Mouse (Mus musculus): ENCODE results near the gene Minpp1.
A peak's percentile ranks its signal among the peaks of the same experiment; 100 is the strongest.

The Minpp1 gene

DNA sequence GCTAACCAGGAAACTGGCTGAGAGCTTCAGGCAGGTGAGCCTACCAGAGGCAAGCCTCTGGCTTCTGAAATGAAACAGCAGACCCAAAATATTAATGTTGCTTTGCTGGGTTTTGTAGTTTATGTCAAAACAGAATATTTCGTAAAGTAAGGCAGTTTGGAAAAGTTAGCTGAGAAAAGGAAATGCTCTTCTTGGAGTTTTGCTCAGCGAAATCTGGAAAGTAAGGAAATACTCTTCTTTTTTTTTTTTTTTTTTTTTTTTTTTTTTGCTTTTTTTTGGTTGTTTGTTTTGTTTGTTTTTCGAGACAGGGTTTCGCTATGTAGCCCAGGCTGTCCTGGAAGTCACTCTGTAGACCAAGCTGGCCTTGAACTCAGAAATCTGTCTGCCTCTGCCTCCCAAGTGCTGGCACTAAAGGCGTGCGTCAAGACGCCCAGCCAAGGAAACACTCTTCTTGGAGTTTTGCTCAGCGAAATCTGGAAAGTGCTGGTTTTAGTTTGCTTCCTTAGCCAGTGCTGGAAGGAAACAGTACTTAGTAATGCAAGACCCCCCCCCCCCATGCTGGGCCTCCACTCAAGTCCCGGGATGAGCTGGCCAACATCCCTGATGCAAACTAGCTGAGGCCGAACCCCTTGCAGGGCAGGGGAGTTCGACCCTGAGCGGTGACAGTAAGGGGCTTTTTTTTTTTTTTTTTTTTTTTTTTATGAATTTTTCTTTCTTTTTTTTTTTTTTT, 3.8 kb downstream of the Minpp1 start:
- DNase-seq = no peak

DNA sequence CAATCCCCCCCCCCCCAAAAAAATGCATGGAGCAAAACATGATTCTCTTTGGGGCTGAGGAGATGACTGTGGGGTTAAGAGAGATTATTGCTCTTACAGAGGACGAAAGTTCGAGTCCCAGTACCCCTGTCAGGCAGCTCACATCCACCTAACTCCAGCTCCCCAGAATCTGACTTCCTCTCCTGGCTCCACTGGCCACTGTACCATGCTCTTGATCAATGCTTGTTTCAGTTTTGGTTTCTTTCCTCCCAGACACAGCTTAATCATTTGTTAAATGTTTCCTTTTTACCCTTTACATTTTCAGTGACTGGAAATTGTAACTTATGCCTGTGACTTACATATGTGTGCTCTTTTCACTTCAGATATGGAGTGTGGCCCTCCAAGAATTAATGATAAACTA, 5.4 kb downstream of the Minpp1 start:
- no peak for DNase-seq

DNA sequence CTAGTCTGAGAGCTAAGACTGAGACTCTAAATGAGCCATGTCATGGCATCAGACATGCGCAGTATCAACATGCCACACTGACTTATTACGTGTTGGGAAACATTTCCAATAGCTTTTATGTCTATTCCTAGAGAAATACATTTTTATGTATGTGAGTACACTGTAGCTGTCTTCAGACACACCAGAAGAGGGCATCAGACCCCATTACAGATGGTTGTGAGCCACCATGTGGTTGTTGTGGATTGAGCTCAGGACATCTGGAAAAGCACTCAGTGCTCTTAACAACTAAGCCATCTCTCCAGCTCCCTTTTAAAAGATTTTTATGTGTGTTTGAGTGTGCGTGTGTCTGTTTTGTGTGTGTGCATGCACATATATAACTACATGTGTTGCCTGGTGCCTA, 6.8 kb downstream of the Minpp1 start:
- no peak for DNase-seq

- no peak for DNase-seq
Observed at GRCm38 (mm10) chr19:32492981-32493380, 7.4 kb downstream of the Minpp1 start.

DNA sequence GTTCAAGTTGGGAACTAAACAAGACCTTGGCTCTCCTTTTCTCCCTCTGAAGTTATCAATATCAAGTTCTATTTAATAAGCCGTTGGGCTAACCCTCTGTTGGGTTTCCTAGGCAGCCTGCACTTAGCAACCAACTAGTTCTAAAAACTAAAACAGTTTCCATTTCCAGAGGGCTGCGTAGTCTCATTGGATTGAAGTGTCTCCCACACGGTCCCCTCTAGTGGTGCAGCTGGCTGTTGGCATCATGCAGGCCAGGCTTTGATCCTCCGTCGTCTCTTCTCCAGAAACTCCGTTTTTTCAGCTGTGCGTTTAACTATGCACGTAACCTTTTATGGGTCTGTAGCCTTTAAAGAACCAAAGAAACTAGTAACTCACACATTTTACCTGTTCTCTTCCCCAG, 7.9 kb downstream of the Minpp1 start:
- no peak for DNase-seq

GRCm38 (mm10) chr19:32494611-32495010, 9.0 kb downstream of the Minpp1 start:
- peak; percentile 76 to 81 for DNase-seq

DNA sequence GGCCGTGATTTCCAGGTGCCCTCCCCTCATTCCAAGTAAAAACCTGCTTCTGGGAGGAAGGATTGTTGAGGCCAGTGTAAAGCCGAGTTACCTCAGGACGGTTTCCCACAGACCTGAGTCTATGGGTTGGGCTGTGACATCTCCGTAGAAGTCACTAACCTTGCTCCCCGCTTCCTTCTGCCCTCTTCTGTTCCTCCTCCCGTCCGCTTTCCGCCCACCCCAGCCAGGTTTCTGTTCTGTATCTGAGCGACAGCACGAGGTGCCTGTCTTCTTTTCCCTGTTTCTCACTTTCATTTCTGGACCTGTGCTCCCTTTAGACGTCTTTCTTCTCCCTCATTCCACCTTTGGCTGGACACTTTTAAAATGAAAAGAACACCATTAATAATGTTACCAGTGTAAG, 9.5 kb downstream of the Minpp1 start:
- DNase-seq = no peak

- DNase-seq = no peak
Observed at GRCm38 (mm10) chr19:32497411-32497810, 11.8 kb downstream of the Minpp1 start.

GRCm38 (mm10) chr19:32498002-32498401, 12.4 kb downstream of the Minpp1 start:
- DNase-seq = peak; percentile 85 to 86

- DNase-seq = no peak
Observed at GRCm38 (mm10) chr19:32501414-32501813, 15.8 kb downstream of the Minpp1 start.

- no peak for DNase-seq
Observed at GRCm38 (mm10) chr19:32506081-32506480, 20.5 kb downstream of the Minpp1 start.

DNA sequence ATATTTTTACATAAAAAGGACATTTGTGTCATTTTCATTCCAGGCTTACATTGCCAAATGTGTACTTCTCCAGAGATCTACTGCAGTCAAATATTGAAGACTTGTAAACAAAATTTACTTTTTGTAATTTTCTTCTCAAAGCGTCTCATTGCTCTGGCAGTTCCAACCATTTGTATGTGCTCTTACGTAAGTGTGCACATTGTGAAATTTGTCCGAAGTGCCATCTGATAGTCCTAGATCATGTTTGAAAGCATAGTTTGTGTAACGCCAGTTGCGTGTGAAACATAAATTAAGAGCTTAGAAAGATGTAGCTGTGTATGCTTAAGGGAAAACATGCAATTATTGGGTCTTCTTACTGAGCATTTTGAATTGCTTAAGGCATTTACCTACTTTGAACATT, 20.9 kb downstream of the Minpp1 start:
- no peak for DNase-seq

- no peak for DNase-seq
Observed at GRCm38 (mm10) chr19:32507100-32507499, 21.5 kb downstream of the Minpp1 start.

DNA sequence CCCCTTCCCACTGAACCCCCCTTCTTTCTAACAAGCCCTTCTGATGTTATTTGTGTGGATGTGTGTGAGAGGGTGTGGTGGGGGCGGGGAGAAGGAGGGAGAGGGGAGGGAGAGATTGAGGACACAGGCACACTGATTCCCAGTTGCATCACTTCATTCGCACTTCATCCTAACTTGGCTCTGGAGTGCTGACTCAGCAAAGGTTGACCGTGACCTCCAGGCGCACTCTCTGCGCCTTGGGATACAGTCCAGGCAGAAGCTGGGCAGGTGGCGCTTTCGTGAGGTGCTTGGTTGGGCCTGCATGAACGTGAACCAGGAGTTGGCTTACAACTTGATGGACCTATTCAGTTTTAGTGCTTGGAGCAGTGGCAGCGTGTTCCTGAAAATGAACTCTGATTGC, 22.0 kb downstream of the Minpp1 start:
- no peak for DNase-seq

GRCm38 (mm10) chr19:32510267-32510666, 24.7 kb downstream of the Minpp1 start:
- DNase-seq = peak; percentile 66 to 77

DNA sequence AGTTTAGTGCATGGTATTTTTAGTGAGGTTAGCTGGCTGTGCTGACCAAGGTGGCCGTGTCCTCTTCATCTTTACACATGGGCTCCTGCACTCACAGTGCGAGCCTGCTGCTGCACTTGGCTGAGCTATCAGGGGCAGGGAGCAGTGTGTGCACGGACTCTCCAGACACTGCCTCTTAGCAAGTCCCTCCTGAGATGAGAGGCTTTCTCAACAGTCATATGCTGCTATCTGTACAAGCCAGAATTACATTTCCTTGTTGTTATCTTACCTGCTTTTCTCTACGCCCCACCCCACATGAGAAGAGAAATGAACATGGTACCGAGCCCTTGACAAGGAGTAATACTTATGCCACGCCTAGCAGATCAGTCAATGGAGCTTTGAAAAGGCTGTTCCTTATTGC, 25.4 kb downstream of the Minpp1 start:
- no peak for DNase-seq

- DNase-seq = peak in 1 of 2 experiments; percentile 56
Observed at GRCm38 (mm10) chr19:32512518-32512917, 26.9 kb downstream of the Minpp1 start.

DNA sequence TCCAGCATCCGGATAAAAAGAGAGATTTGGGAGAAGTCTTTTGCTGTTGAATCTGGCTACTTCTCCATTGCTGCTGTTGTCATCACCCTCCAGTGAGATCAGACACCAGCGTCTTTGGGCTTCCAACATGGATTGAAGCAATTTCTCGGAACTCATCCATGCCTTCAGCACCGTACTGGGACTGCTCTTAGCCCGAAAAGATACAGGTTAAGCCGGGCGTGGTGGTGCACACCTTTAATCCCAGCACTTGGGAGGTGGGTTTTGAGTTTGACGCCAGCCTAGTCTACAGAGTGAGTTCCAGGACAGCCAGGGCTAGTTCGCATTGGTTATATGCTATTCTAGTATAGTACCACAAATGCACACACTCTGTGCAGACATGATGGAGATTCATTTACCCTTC, 31.0 kb downstream of the Minpp1 start:
- DNase-seq = no peak

GRCm38 (mm10) chr19:32521446-32521845, 35.9 kb downstream of the Minpp1 start:
- no peak for DNase-seq

GRCm38 (mm10) chr19:32522247-32522646, 36.7 kb downstream of the Minpp1 start:
- DNase-seq = no peak

DNA sequence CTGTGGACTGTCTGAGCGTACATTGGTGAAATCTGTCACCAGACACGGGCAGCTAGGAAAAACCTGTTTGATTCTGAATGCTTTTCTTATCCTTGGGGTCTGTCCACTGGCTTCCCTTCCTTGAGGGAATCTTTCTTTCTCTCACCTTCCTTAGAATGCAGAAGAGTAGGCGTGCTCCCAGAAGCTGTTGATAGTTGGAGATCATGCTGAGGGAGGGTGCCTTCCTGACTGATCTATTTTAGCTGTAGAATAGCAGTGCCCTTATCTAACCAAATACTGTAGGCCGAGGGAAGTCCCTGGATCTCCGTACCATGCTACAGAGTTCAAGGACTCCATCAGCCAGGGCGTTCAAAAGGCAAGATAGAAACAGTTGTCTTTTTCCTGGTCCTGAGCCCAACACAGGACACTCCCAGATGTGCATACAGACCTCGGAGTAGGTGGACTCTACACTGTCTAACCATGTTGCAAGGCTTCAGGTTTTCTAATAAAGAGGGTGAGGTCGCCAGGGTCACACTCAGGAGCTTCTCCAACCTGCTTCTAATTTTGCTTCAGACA, 37.3 kb downstream of the Minpp1 start:
- DNase-seq = no peak

DNA sequence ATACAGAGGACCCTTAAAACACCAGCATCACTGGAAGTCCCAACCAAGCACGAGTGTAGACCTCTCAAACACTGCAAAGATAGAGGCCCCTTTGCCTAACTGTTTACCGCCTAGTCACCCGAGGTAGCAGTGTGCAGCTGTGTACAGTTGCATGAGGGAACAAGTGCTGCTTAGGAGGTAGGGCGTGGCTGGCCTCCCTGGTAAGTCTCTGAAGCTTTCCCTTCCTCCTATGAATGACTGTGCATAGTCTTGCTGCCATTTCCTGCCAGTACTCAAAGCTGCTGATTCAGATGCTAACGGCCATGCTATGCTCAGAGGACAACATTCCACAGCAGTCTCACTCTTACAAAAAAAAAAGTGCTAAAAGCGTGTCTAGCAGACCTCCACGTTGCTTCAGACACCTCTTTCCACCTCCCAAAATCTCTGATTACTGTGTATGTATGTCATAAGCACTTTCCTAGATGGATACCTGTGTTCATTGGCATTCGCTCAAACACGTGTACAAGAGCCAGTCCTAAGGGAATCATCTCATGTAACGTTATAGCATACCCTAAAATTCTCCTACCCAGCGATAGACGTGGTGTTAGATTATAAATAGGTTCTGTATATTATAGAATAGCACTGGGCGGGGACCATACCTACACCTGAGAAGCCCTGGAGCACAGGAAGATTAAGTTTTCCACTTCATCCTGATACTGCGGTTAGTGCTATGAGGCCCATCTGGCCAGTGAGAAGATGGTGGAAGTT, 38.4 kb downstream of the Minpp1 start:
- DNase-seq = no peak

DNA sequence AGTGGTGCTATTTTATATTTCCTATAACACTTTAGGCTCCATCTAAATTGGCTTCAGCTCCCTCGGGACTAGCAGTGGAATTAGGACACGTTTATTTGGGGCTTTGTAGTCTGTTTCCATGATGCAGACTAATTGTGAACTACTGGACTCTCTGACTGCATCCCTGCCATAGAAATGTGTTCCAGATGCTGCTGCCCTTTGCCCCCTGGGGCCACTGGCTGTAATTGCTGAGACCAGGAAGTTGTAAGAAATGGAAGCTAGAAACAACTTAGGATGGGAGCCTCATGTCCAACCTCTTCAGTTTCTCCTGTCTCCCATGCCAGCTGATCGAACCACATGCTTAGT, 38.9 kb downstream of the Minpp1 start:
- DNase-seq = peak; percentile 64 to 75

DNA sequence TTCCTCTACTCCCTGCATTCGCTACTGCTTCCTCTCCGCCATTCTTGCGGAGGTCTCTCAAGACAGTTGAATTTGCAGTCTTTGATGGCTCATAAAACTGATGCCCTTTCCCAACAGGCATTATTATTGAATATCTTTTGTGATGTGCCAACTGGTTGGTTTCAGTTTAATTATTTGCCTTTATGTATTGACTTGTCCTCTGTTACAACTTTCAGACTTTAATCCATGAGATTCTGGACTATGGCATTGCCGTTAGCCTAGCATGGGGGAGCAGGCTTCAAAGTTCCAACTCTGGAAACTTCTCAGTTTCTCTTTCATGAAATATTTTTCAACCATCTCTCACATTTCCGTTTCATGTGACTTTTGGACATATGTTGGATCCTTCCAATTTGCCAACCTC, 41.6 kb downstream of the Minpp1 start:
- no peak for DNase-seq

Data from kidney, postnatal 36 days (tissue).